Mouse (Mus musculus): Measurements from ENCODE around the gene Foxn4. TPM values are rescaled to one million over a fixed set of nuclear protein-coding genes. Genes with fewer than 3 reads are reported as not detected.

Foxn4 gene
- total RNA-seq, 2 experiments from 2014 or later = not detected

Other genes with a start within 250 kb of the Foxn4 start
- 10 to 100 TPM; 15.4 to 17.7 TPM for gene Usp30, start 208.3 kb downstream of the Foxn4 start, total RNA-seq (2021)
- gene Svop, start 182.2 kb downstream of the Foxn4 start, total RNA-seq (2021) = not detected
- gene Alkbh2, start 145.6 kb downstream of the Foxn4 start, total RNA-seq (2021) = 1 to 10 TPM; 2.6 to 3.0 TPM
- 10 to 100 TPM; 22.7 to 24.1 TPM for gene Ung, start 143.4 kb downstream of the Foxn4 start, total RNA-seq (2021)
- 100 to 1,000 TPM; 156 to 159 TPM for gene Acacb, start 127.3 kb downstream of the Foxn4 start, total RNA-seq (2021)
- gene Myo1h, start 15.4 kb upstream of the Foxn4 start, total RNA-seq (2021) = under 1 TPM in 1 of 2 experiments, not detected in 1; 0.29 TPM
- 10 to 100 TPM; 80.7 to 80.8 TPM for gene Kctd10, start 106.7 kb upstream of the Foxn4 start, total RNA-seq (2021)
- gene Ube3b, start 106.8 kb upstream of the Foxn4 start, total RNA-seq (2021) = 10 to 100 TPM; 68.1 to 70.7 TPM
- gene Mmab, start 170.3 kb upstream of the Foxn4 start, total RNA-seq (2021) = 10 to 100 TPM; 10.6 TPM
- gene Mvk, start 170.5 kb upstream of the Foxn4 start, total RNA-seq (2021) = 10 to 100 TPM in 1 of 2 experiments, 1 to 10 TPM in 1; 8.7 to 10.2 TPM